Mouse (Mus musculus) neural tube, embryonic 10.5 days (tissue): ENCODE results near the gene Rhbdd1.
A peak's percentile ranks its signal among the peaks of the same experiment; 100 is the strongest.

ENCODE experiments used
- DNase-seq: peaks from one replicate; pipeline ENCODE4 v3.0.0-alpha.2; 2017; ENCODE audit warnings: low spot score; ENCODE audit errors: extremely low spot score

Gene Rhbdd1

DNA sequence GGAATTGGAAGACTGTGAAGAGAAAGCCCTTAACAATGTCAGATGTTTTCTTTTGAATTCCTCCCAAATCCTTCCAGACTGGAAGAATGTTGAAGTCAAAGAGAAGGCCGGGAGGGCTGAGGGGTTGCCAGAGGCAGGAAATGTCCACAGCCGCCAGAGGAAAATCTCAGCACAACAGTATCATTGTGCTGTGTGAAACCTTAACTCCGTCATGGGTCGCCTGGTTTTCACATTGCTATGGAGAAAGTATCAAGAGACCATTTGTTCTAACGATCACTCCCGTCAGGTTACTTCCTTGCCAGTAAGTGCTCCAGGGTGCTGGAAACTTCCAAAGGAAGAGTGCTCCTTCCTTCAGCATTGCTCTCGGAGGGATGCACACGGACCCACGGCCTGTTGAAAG is 160.5 kb downstream of the Rhbdd1 start:
- peak; percentile 50 for DNase-seq

DNA sequence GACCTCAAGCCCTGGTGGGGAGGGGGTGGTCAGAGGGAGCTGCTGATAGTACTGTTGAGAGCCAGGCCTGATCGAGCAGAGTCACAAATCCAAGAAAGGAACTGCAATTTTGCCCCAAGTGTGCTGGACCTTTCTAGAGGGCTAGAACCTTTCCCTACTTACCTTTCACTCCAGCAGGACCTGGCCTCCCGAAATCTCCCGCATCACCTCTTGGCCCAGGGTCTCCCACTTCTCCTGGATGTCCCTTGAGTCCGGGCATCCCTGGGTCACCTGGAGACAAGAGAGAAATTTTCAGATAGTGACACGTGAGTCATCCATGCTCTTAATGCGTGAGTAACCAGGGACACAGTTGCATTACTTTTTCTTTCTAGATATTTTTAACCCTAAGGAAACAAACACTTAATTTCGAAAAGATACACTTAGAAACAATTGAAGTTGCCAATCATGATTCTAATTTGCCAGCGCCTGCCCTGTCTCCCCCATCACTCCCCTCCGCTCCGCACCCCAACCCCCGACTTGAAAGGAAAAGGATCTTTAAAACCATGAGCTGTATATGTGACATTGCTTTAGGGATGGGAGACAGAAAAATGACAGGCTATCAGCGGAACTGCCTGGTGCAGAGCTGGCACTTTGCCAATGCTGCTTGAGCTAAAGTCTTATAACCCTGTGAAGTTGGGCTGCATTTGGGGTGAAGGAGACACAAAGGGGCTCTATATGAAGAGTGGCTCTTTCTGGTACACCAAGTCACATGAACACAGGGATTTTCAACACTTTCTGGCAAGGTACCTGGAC is 163.6 kb downstream of the Rhbdd1 start:
- no peak for DNase-seq

DNA sequence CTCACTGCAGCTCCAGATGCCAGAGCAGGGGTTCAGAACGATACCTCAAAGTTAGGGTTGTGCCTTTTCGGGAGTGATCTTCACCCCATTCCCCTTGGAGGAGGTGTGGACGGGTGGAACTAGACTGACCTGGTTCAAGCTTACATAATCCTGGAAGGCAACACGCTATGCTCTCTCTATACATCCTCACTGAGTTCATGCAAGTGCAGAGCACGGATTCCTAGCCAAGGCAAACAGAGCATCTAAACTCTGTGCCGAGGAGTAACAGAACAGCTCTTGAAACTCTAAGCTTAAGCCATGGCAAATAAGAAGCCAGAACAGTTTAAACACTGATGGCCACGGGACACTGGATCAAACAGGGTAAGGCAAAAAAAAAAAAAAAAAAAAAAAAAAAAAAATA is 166.1 kb downstream of the Rhbdd1 start:
- DNase-seq: no peak

DNA sequence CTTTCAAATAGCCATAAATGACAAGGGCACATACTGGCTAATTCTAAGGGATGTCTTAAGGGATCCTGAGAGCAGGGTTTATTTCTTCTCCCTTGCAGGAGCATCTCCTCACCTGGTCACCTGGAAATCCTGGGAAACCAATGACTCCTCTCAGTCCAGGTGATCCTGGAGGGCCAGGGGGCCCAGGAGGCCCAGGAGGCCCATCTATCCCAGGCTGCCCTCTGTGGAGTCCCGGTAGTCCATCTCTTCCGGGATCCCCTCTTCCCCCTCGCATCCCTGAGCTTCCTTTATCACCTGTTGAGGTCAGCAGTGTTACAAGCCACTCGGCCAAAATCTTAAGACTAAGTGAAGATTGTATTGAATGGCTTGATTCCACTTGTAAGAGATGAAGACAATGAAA is 170.1 kb downstream of the Rhbdd1 start:
- no peak for DNase-seq

DNA sequence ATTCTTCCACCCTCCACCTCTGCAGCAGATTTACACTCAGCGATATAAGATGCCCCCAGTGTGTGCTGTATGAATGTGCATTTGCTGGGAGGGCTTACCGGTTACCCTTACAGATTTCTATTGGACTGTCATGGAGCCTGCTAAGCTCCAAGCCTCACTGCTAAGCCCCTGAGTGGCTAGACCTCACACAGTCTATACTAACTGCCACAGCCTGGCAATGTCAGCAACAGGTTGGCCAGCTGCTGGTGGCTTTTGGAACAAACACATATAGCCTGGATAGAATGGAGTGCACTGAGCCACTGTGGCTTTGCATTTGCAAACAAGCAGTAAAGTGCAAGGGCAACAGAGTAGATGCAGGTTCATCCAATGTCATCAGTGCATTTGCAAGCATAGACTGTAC is 175.7 kb downstream of the Rhbdd1 start:
- peak; percentile 9 for DNase-seq
